Mouse (Mus musculus): ENCODE measurements around the gene Dgcr2. TPM values are rescaled to one million over a fixed set of nuclear protein-coding genes. Genes with fewer than 3 reads are reported as not detected.

Dgcr2 gene
- total RNA-seq, 1 experiment: 78.0 TPM

GRCm38 (mm10) chr16:17796519-17796918 lies 101.8 kb downstream of the Dgcr2 start:
- H3K27ac ChIP-seq (ENCODE audit: insufficient read depth, low read depth, low read length, poor library complexity, severe bottlenecking): no peak overlapping the region
- no peaks in the 10 kb centered on the region for H3K9me3 ChIP-seq (ENCODE audit: control insufficient read depth, insufficient read depth, low read depth, low read length)
- TF ChIP-seq MAFK (IDR thresholded peaks at IDR 0.05; ENCODE audit: insufficient read depth, low read depth, low read length): no peak
- no peak for TF ChIP-seq CHD2 (IDR thresholded peaks at IDR 0.05; ENCODE audit: low read depth, low read length)
- TF ChIP-seq HCFC1 (IDR thresholded peaks at IDR 0.05; ENCODE audit: borderline replicate concordance, insufficient read depth, low read length): no peak
- no peak for TF ChIP-seq ZNF384 (IDR thresholded peaks at IDR 0.05; ENCODE audit: low read depth, low read length)
- H3K9ac ChIP-seq (ENCODE audit: insufficient read depth, low read depth, low read length, poor library complexity, severe bottlenecking): no peak overlapping the region
- DNase-seq (ENCODE audit: low read depth, low spot score): no peak
- peaks cover 7% of the 10 kb centered on the region; the same call in 1 of the 2 replicates for H3K36me3 ChIP-seq (ENCODE audit: control insufficient read depth, insufficient read depth, low read length, poor library complexity, severe bottlenecking)
- in situ Hi-C loops (cut with MboI; ENCODE audit: low sequenced_read_pairs in 2 of 2, unreplicated experiment in 2 of 2): no loop called here
- peak overlapping the region in 1 of 2 experiments; percentile 27; a peak in 1 of 4 replicates for H3K4me3 ChIP-seq (ENCODE audit: insufficient read depth in 1 of 2, low read depth in 1 of 2, low read length in 2 of 2, poor library complexity in 1 of 2, severe bottlenecking in 1 of 2)
- H3K4me1 ChIP-seq (ENCODE audit: control insufficient read depth in 2 of 2, insufficient read depth in 2 of 2, low read length in 2 of 2, poor library complexity in 1 of 2): peaks cover 0 to 2% of the 10 kb centered on the region in 2 experiments; a peak in 1 of 4 replicates

- H3K27ac ChIP-seq (ENCODE audit: insufficient read depth, low read depth, low read length, poor library complexity, severe bottlenecking): no peak overlapping the region
- H3K9me3 ChIP-seq (ENCODE audit: control insufficient read depth, insufficient read depth, low read depth, low read length): no peaks in the 10 kb centered on the region
Measured at GRCm38 (mm10) chr16:17795643-17796042, 102.7 kb downstream of the Dgcr2 start.

GRCm38 (mm10) chr16:17794047-17794446 lies 104.3 kb downstream of the Dgcr2 start:
- no peak for TF ChIP-seq HCFC1 (IDR thresholded peaks at IDR 0.05; ENCODE audit: borderline replicate concordance, insufficient read depth, low read length)
- TF ChIP-seq CHD2 (IDR thresholded peaks at IDR 0.05; ENCODE audit: low read depth, low read length): no peak
- no peak for TF ChIP-seq ZC3H11A (IDR thresholded peaks at IDR 0.05; ENCODE audit: borderline replicate concordance, low read depth, low read length)
- TF ChIP-seq MAFK (IDR thresholded peaks at IDR 0.05; ENCODE audit: insufficient read depth, low read depth, low read length): no peak
- TF ChIP-seq ZNF384 (IDR thresholded peaks at IDR 0.05; ENCODE audit: low read depth, low read length): no peak
- Histone ChIP-seq H3K9me3 (ENCODE audit: control insufficient read depth, insufficient read depth, low read depth, low read length) (no peaks in the 10 kb centered on the region), H3K36me3 (ENCODE audit: control insufficient read depth, insufficient read depth, low read length, poor library complexity, severe bottlenecking) (peaks cover 11% of the 10 kb centered on the region), H3K27ac (ENCODE audit: insufficient read depth, low read depth, low read length, poor library complexity, severe bottlenecking) (no peak overlapping the region), H3K9ac (ENCODE audit: insufficient read depth, low read depth, low read length, poor library complexity, severe bottlenecking) (no peak overlapping the region), H3K4me3 (ENCODE audit: insufficient read depth in 1 of 2, low read depth in 1 of 2, low read length in 2 of 2, poor library complexity in 1 of 2, severe bottlenecking in 1 of 2) (no peak overlapping the region), H3K4me1 (ENCODE audit: control insufficient read depth in 2 of 2, insufficient read depth in 2 of 2, low read length in 2 of 2, poor library complexity in 1 of 2) (peaks cover 0 to 2% of the 10 kb centered on the region in 2 experiments; a peak in 1 of 4 replicates)
- in situ Hi-C loops (cut with MboI; ENCODE audit: low sequenced_read_pairs in 2 of 2, unreplicated experiment in 2 of 2): no loop called here
- DNase-seq (ENCODE audit: low read depth, low spot score): no peak

More at GRCm38 (mm10) chr16:17795643-17796042, 102.7 kb downstream of the Dgcr2 start:
- Histone ChIP-seq H3K4me3 (ENCODE audit: insufficient read depth in 1 of 2, low read depth in 1 of 2, low read length in 2 of 2, poor library complexity in 1 of 2, severe bottlenecking in 1 of 2) (no peak overlapping the region), H3K9ac (ENCODE audit: insufficient read depth, low read depth, low read length, poor library complexity, severe bottlenecking) (no peak overlapping the region), H3K36me3 (ENCODE audit: control insufficient read depth, insufficient read depth, low read length, poor library complexity, severe bottlenecking) (peaks cover 7% of the 10 kb centered on the region; the same call in 1 of the 2 replicates), H3K4me1 (ENCODE audit: control insufficient read depth in 2 of 2, insufficient read depth in 2 of 2, low read length in 2 of 2, poor library complexity in 1 of 2) (peaks cover 0 to 2% of the 10 kb centered on the region in 2 experiments; a peak in 1 of 4 replicates)
- in situ Hi-C loops (cut with MboI; ENCODE audit: low sequenced_read_pairs in 2 of 2, unreplicated experiment in 2 of 2): no loop called here
- TF ChIP-seq ZNF384 (IDR thresholded peaks at IDR 0.05; ENCODE audit: low read depth, low read length) (no peak), MAFK (IDR thresholded peaks at IDR 0.05; ENCODE audit: insufficient read depth, low read depth, low read length) (no peak), HCFC1 (IDR thresholded peaks at IDR 0.05; ENCODE audit: borderline replicate concordance, insufficient read depth, low read length) (no peak), CHD2 (IDR thresholded peaks at IDR 0.05; ENCODE audit: low read depth, low read length) (no peak), ZC3H11A (IDR thresholded peaks at IDR 0.05; ENCODE audit: borderline replicate concordance, low read depth, low read length) (no peak)
- no peak for DNase-seq (ENCODE audit: low read depth, low spot score)

- Histone ChIP-seq H3K4me1 (ENCODE audit: control insufficient read depth in 2 of 2, insufficient read depth in 2 of 2, low read length in 2 of 2, poor library complexity in 1 of 2) (peaks cover 0 to 2% of the 10 kb centered on the region in 2 experiments; a peak in 1 of 4 replicates), H3K36me3 (ENCODE audit: control insufficient read depth, insufficient read depth, low read length, poor library complexity, severe bottlenecking) (peaks cover 16% of the 10 kb centered on the region), H3K9me3 (ENCODE audit: control insufficient read depth, insufficient read depth, low read depth, low read length) (no peaks in the 10 kb centered on the region), H3K4me3 (ENCODE audit: insufficient read depth in 1 of 2, low read depth in 1 of 2, low read length in 2 of 2, poor library complexity in 1 of 2, severe bottlenecking in 1 of 2) (no peak overlapping the region), H3K27ac (ENCODE audit: insufficient read depth, low read depth, low read length, poor library complexity, severe bottlenecking) (no peak overlapping the region), H3K9ac (ENCODE audit: insufficient read depth, low read depth, low read length, poor library complexity, severe bottlenecking) (no peak overlapping the region)
- in situ Hi-C loops (cut with MboI; ENCODE audit: low sequenced_read_pairs in 2 of 2, unreplicated experiment in 2 of 2): no loop called here
- DNase-seq (ENCODE audit: low read depth, low spot score): no peak
- no peak for TF ChIP-seq MAFK (IDR thresholded peaks at IDR 0.05; ENCODE audit: insufficient read depth, low read depth, low read length)
- TF ChIP-seq ZC3H11A (IDR thresholded peaks at IDR 0.05; ENCODE audit: borderline replicate concordance, low read depth, low read length): no peak
- no peak for TF ChIP-seq HCFC1 (IDR thresholded peaks at IDR 0.05; ENCODE audit: borderline replicate concordance, insufficient read depth, low read length)
- TF ChIP-seq CHD2 (IDR thresholded peaks at IDR 0.05; ENCODE audit: low read depth, low read length): no peak
Measured at GRCm38 (mm10) chr16:17792728-17793127, 105.6 kb downstream of the Dgcr2 start.

Other genes starting within 250 kb of the Dgcr2 start
- gene Med15, start 165.7 kb downstream of the Dgcr2 start, total RNA-seq (2012; rRNA removed): 32.7 and 36.6 TPM in 2 replicates
- gene Klhl22, start 138.9 kb downstream of the Dgcr2 start, total RNA-seq (2012; rRNA removed): 48.5 and 64.7 TPM in 2 replicates
- 7.2 and 8.1 TPM in 2 replicates for gene Scarf2, start 101.3 kb downstream of the Dgcr2 start, total RNA-seq (2012; rRNA removed)
- 0.16 TPM in 1 of 2 replicates, not detected in the other for gene B830017H08Rik, start 65.4 kb downstream of the Dgcr2 start, total RNA-seq (2012; rRNA removed)
- gene Car15, start 60.2 kb downstream of the Dgcr2 start, total RNA-seq (2012; rRNA removed): 2.4 and 3.5 TPM in 2 replicates
- 0.22 and 1.5 TPM in 2 replicates for gene Gm20518, start 6.9 kb downstream of the Dgcr2 start, total RNA-seq (2012; rRNA removed)
- 0.16 TPM in 1 of 2 replicates, not detected in the other for gene Tssk1, start 4.3 kb downstream of the Dgcr2 start, total RNA-seq (2012; rRNA removed)
- 0.16 and 0.18 TPM in 2 replicates for gene Tssk2, start 75 bp upstream of the Dgcr2 start, total RNA-seq (2012; rRNA removed)
- gene Ess2, start 12.8 kb upstream of the Dgcr2 start, total RNA-seq (2012; rRNA removed): 27.2 and 30.2 TPM in 2 replicates
- gene Gsc2, start 16.5 kb upstream of the Dgcr2 start, total RNA-seq (2012; rRNA removed): 0.85 and 1.2 TPM in 2 replicates
- gene Slc25a1, start 29.7 kb upstream of the Dgcr2 start, total RNA-seq (2012; rRNA removed): 97.9 and 111 TPM in 2 replicates
- gene Vpreb2, start 81.9 kb upstream of the Dgcr2 start, total RNA-seq (2012; rRNA removed): not detected in 2 replicates
- 23.8 and 30.9 TPM in 2 replicates for gene Dgcr6, start 154.3 kb upstream of the Dgcr2 start, total RNA-seq (2012; rRNA removed)
- gene Prodh, start 191.6 kb upstream of the Dgcr2 start, total RNA-seq (2012; rRNA removed): 39.6 and 73.6 TPM in 2 replicates
- 0.22 and 0.48 TPM in 2 replicates for gene Rtn4r, start 229.1 kb upstream of the Dgcr2 start, total RNA-seq (2012; rRNA removed)